Mouse (Mus musculus) olfactory bulb, adult 2 months (tissue): ENCODE data around the gene Acvr2b. TPM values are rescaled to one million over a fixed set of nuclear protein-coding genes. Genes with fewer than 3 reads are reported as not detected.
A peak's percentile ranks its signal among the peaks of the same experiment; 100 is the strongest.

Experiments used
- H3K27ac ChIP-seq: fragments of 200-500 bp; 2 replicates; pipeline ENCODE4 v1.5.1; 2012; ENCODE audit warnings: low read depth, low read length; ENCODE audit not compliant: insufficient read depth
- H3K4me1 ChIP-seq: fragments of 200-500 bp; 2 replicates; pipeline ENCODE4 v1.6.1; 2012; ENCODE audit warnings: low read length; ENCODE audit not compliant: control insufficient read depth, insufficient read depth
- H3K4me3 ChIP-seq: fragments of 200-500 bp; 2 replicates; pipeline ENCODE4 v1.5.1; 2012; ENCODE audit warnings: mild to moderate bottlenecking, low read depth, low read length, moderate library complexity; ENCODE audit not compliant: insufficient read depth
- CTCF ChIP-seq: fragments of 200-500 bp; IDR thresholded peaks from 2 replicates; pipeline ENCODE4 v1.5.1; 2012; ENCODE audit warnings: low read depth, mild to moderate bottlenecking, low read length, moderate library complexity; ENCODE audit not compliant: insufficient read depth
- POLR2A ChIP-seq: fragments of 200-500 bp; IDR thresholded peaks from 2 replicates; pipeline ENCODE4 v1.6.1; 2012; ENCODE audit warnings: mild to moderate bottlenecking, low read depth, low read length, moderate library complexity; ENCODE audit not compliant: insufficient read depth
- WGBS: fragments of 180-500 bp; shearing (Covaris S2); methylation state at CpG from one replicate; pipeline ENCODE4 v1.1.7; 2018; 5-methylcytosine and 5-hydroxymethylcytosine counted together
- polyA plus RNA-seq: library from polyadenylated mRNA; stranded (reverse); fragments of >200 nt; gene quantifications from 2 replicates; pipeline ENCODE4 v1.2.4, GENCODE M21; 2012; ENCODE audit warnings: low replicate concordance; ENCODE audit not compliant: missing spikeins, insufficient read depth, insufficient read length

Gene Acvr2b
- polyA plus RNA-seq, 1 experiment: not detected

- TF ChIP-seq POLR2A: no peak
- TF ChIP-seq CTCF: no peak
- Histone ChIP-seq H3K4me3 (no peak overlapping the region), H3K4me1 (no peaks in the 10 kb centered on the region), H3K27ac (no peak overlapping the region)
- WGBS: 89% methylated on average over 4 of the region's 4 CpGs
Observed at GRCm38 (mm10) chr9:119371251-119371650, 30.7 kb upstream of the Acvr2b start.

- 94% methylated on average over 3 of the region's 3 CpGs for WGBS
- H3K27ac ChIP-seq: no peak overlapping the region
- TF ChIP-seq CTCF (no peak), POLR2A (no peak)
Observed at GRCm38 (mm10) chr9:119375008-119375407, 26.9 kb upstream of the Acvr2b start.

GRCm38 (mm10) chr9:119375556-119375955 is 26.4 kb upstream of the Acvr2b start:
- Histone ChIP-seq H3K4me3 (no peak overlapping the region), H3K27ac (no peak overlapping the region), H3K4me1 (no peaks in the 10 kb centered on the region)
- 77% methylated on average over 6 of the region's 6 CpGs for WGBS
- no peak for TF ChIP-seq POLR2A
- no peak for TF ChIP-seq CTCF

More at GRCm38 (mm10) chr9:119375008-119375407, 26.9 kb upstream of the Acvr2b start:
- Histone ChIP-seq H3K4me3 (no peak overlapping the region), H3K4me1 (no peaks in the 10 kb centered on the region)

- WGBS: 90% methylated on average over 4 of the region's 4 CpGs
- Histone ChIP-seq H3K4me1 (peaks cover 5% of the 10 kb centered on the region; the same call in 1 of the 2 replicates), H3K27ac (no peak overlapping the region), H3K4me3 (no peak overlapping the region)
- TF ChIP-seq POLR2A (no peak), CTCF (no peak)
Observed at GRCm38 (mm10) chr9:119378231-119378630, 23.7 kb upstream of the Acvr2b start.

- WGBS: 49% methylated on average over 6 of the region's 6 CpGs
- Histone ChIP-seq H3K4me1 (peaks cover 5% of the 10 kb centered on the region; the same call in 1 of the 2 replicates), H3K4me3 (no peak overlapping the region), H3K27ac (no peak overlapping the region)
- TF ChIP-seq POLR2A (no peak), CTCF (no peak)
Observed at GRCm38 (mm10) chr9:119382603-119383002, 19.3 kb upstream of the Acvr2b start.

- H3K4me3 ChIP-seq: no peak overlapping the region
- TF ChIP-seq POLR2A: no peak
- no peak for TF ChIP-seq CTCF
- no peaks in the 10 kb centered on the region for H3K4me1 ChIP-seq
- no peak overlapping the region for H3K27ac ChIP-seq
- 73% methylated on average over 5 of the region's 5 CpGs for WGBS
Observed at GRCm38 (mm10) chr9:119388956-119389355, 13.0 kb upstream of the Acvr2b start.

- H3K4me3 ChIP-seq: no peak overlapping the region
- WGBS: 97% methylated on average over 2 of the region's 2 CpGs
- no peak overlapping the region for H3K27ac ChIP-seq
- TF ChIP-seq CTCF (no peak), POLR2A (no peak)
- H3K4me1 ChIP-seq: no peaks in the 10 kb centered on the region
Observed at GRCm38 (mm10) chr9:119390214-119390613, 11.7 kb upstream of the Acvr2b start.

- H3K27ac ChIP-seq: no peak overlapping the region
- H3K4me3 ChIP-seq: no peak overlapping the region
- no peak for TF ChIP-seq CTCF
- TF ChIP-seq POLR2A: no peak
- 92% methylated on average over 1 of the region's 1 CpGs for WGBS
- no peaks in the 10 kb centered on the region for H3K4me1 ChIP-seq
Observed at GRCm38 (mm10) chr9:119394808-119395207, 7.1 kb upstream of the Acvr2b start.

- no peak overlapping the region for H3K27ac ChIP-seq
- peak overlapping the region; percentile 96 for H3K4me3 ChIP-seq
- H3K4me1 ChIP-seq: peaks cover 18% of the 10 kb centered on the region
- no peak for TF ChIP-seq POLR2A
- TF ChIP-seq CTCF: no peak
- WGBS: under 1% methylated on average over 7 of the region's 7 CpGs
Observed at GRCm38 (mm10) chr9:119401351-119401750, 567 bp upstream of the Acvr2b start.
